Mouse (Mus musculus) urinary bladder, postnatal 36 days (tissue): ENCODE measurements around the gene Zfp46.

Experiments
- DNase-seq, 2 experiments: peaks; one replicate each; pipeline ENCODE4 v3.0.0; 2022; ENCODE audit warnings: low spot score in 2 of 2, mixed read lengths in 1 of 2

The Zfp46 gene

DNA sequence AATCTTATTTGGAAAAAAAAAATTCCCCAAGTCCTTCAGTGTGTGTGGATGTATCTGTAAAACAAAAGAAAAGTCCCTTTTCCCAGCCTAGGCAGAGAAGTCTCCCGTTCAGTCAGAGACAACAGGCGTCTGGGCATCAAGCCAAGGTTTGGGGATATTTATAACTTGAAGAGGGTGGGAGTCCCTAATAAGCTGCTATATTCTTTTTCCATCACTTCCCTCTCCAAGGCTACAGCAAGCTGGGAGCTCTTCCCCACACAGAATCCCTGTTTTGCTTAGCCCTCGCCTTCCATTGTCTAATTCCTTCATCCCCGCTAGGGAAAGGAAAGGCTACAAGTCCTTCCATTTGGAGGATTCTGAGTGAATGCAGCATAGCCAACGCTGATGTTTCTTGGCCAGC, at the start of gene Zfp46:
Gene Zfp46 (plus strand): TSS at position 229 of the 400 bp plus-strand sequence.
- DNase-seq = peak in 1 of 2 experiments; percentile 59

DNA sequence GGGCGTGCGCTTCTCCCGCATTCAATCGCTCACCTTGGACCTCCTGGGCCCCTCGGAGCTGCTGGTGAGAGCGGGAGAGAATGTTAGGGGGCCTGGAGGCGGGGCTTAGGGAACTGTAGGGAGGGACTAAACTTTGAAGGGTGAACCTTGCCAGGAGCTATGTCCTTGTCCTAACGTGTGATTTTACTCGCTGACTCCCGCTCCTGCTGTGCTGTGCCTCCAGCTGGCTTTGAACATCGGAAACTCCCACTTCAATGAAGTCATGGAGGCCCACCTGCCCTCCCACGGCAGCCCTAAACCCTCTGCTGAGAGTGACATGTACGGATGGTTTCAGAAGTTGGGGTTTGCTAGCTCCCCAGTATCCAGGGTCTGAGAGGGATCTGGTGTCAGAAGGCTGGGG, 45.8 kb upstream of the Zfp46 start:
- no peak for DNase-seq

DNA sequence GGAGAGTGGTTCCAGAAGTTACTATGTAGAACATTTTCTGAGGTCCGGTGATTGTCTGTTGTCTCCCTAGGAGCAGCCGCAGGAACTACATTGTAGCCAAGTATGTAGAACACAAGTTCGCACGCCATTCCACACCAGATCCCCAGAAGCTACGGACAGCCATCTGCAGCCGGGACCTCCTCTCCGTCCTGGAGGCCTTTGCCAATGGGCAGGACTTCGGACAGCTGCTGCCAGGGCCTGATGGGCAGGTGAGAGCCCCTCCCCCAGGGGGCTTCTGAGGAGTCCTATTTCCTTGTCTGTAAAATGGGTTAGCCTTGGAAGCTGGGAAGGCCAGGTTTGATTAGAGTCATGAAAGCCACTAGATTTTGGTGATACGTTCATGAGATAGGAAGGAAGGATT, 45.4 kb upstream of the Zfp46 start:
- no peak for DNase-seq

DNA sequence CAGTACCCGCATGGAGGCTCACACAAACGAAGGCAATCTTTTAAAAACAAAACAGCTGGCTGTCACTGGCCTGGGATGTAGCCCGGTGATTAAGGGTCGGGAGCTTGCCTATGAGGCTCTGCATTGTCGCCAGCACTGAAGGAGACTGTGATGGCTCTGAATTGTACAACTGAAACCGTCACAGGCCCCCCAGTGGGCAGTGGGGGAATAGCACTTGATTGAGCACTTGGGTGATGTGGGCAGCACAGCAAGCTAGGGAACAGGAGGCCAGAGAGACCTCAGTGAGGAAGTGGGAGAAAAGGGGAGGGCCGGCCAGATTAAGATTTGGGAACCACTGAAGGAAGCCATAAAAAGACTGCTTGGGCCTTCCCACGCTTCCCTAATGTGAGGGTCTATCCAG, 44.9 kb upstream of the Zfp46 start:
- peak; percentile 77 to 86 for DNase-seq

DNA sequence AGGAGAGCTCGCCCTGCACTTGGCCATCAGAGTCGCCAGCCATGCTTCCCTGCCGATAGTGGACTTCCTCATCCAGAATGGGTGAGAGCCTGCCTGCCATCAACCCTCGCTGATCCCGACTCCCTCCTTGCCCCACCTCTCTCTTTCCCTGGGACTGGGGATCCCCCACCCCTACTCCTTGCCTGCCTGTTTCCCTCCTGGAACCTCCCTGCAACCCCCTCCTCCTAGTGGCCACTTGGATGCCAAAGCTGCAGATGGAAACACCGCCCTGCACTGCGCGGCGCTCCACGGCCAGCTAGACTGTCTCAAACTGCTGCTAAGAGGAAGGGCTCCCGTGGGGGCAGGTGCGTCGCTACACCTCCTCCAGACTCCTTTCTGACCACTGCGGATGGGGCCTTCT, 44.4 kb upstream of the Zfp46 start:
- no peak for DNase-seq

DNA sequence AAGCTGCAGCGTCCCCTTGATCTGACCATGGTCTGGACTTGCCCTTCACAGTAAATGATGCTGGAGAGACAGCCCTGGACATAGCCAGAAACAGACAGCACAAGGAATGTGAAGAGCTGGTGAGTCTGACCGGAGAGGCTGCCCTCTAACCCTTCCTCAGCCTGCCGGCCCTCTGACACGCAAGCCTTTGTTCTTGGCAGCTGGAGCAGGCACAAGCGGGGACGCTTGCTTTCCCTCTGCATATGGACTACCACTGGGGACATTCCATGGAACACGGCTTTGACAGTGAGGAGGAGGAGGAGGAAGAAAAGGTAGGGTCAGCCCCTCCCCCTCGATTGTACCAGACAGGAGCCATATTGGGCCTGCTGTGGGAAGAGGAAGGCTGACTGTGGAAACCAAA, 43.5 kb upstream of the Zfp46 start:
- no peak for DNase-seq

DNA sequence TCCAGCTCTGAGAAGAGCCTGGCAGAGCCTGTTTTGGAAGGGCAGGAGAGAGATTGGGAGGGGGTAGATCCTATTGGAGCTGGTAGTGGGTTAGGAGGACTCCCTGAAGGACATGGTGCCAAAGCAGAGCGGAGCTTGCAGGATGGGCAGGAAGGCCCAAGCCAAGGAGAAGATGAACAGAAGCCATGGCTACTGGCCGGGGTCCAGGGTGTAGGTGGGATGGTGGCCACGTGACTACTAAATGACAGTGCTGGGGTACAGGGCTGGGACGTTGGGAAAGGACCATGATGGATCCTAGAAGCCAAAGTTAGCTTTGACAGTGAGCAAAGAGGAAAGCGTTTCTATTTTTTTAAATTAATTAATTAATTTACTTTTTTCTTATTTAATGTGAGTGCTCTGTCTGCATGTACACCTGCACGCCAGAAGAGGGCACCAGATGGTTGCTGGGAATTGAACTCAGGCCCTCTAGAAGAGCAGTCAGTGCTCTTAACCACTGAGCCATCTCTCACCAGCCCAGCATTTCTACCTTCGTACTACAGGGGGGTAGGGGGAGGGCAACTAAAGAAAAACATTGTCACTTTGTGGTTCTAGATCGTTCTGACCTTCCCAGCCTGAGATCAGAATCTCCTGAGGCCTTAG, 42.3 kb upstream of the Zfp46 start:
- DNase-seq = no peak

DNA sequence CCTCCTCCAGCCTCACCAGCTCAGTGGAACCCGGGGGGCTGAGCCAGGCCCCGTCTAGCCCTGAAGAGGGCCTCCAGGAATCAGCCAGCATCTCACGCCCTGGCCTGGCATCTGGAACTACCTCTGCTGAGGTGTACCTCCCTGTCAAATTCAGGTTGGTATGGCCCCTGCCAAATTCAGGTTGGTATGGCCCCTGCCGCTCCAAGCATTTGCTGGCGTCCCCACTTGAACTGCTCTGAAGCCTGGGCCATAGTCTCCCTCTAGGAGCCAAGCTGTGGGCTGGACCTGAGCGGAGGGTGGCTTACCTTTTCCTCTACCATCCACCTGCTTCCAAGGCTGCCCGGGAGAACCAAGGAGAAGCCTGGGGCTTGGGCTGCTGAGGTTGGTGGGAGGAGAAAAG, 41.8 kb upstream of the Zfp46 start:
- no peak for DNase-seq

DNA sequence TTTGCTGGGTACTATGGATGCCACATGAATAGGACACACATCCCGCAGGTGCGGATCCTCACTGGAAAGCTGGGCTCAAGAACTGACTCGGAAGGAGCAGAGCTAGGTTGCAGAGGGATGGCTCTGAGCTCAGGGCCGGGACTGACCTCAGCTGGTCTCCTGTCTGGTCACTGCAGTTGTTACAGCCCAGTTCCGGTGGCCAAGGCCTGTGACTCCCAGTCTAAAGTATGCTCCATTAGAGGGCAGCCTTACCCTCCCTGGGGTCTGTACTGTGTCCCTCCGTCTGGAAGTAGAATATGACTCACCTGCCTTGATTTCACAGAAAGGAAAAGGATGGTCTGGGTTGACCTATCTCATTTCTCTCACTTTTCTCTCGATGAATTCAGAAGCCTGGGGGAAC, 40.3 kb upstream of the Zfp46 start:
- DNase-seq = no peak

DNA sequence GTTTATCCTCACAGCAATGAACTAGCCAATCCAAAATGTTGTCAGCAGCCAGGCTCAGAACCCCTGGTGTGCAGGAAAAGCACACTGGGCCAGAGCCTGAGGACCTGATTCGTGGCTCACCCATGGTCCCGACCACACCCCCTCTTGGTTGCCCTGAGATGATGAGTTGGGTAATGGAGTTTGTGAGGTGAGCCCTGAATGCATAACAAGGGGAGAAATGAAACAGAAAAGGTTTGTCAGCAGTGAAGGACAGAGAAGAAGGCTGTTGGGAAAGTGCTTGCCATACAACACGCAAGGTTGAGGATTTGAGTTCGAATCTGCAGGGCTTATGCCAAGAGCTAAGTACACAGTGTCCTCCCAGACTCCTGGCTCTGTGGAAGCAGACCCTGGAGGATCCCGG, 38.8 kb upstream of the Zfp46 start:
- DNase-seq = no peak

DNA sequence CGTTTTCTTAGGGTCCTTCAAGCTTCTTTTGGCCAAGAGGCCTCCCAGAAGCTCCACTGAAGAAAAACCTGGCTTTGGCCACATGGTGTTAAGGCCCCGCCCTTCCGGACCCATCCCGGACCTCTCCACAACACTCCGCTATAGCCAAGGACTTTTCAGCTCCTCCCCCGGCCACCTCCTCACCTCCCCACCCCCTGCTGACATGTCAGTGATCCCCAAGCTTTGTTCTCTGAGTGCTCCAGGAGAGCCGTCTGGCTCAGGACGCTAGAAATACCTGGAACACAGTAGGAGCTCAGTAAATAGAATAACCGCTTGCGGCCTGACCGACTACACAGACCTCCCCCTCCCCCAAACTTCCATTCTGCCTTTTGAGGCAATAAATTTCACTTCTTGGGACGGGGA, 37.9 kb upstream of the Zfp46 start:
- no peak for DNase-seq

DNA sequence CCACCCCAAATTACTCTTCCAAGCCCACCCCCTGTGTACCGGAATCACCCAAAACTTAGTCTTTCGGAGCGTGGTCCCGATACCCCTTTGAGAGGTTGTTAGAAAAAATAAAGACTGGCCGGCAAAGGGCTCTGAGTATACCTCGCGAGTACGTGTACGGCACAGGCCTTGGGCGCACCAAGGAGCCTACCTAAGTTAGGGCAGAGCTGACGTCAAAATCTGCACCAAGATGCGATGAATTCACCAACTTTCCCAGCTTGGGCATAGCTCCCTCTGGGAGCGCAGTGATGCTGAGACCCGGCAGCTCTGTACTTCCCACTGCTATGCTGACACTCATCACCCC, 37.1 kb upstream of the Zfp46 start:
- DNase-seq = no peak

DNA sequence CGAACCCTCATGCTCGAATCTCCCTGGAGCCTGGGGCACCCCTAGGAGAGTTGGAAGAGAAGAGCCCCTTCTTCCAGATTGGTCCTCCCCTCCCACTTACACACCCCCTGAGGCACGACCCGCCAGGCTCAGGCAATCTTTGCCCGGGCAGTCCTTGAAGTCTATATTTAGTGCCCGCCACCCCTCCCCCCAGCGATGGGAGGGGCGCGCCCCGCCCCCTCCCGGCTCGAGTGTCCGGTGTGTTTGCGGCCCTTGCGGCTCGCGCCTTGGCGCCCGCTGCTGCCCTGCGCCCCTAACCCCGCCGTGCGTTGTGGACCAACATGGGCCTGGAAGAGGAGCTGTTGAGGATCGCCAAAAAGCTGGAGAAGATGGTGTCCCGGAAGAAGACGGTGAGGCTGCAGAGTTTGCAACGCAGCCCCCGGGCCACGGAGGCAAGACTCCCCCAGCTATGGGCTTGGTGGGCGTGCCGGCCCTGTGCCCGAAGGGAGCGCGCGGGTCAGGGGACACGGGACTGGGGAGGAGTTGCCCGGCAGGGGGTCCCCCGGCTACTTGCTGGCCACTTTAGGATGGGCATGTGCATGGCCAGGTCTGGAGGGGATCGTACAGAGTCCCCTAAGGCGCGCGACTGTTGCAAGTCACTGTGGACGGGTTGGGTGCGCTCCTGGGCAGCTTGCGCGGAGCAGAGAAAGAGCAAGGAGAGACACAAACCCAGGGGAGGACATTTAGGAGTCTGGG, 36.6 kb upstream of the Zfp46 start, which contains the start of gene Tcea3:
Gene Tcea3 (plus strand): TSS at position 1 of the 735 bp plus-strand sequence.
- no peak for DNase-seq

DNA sequence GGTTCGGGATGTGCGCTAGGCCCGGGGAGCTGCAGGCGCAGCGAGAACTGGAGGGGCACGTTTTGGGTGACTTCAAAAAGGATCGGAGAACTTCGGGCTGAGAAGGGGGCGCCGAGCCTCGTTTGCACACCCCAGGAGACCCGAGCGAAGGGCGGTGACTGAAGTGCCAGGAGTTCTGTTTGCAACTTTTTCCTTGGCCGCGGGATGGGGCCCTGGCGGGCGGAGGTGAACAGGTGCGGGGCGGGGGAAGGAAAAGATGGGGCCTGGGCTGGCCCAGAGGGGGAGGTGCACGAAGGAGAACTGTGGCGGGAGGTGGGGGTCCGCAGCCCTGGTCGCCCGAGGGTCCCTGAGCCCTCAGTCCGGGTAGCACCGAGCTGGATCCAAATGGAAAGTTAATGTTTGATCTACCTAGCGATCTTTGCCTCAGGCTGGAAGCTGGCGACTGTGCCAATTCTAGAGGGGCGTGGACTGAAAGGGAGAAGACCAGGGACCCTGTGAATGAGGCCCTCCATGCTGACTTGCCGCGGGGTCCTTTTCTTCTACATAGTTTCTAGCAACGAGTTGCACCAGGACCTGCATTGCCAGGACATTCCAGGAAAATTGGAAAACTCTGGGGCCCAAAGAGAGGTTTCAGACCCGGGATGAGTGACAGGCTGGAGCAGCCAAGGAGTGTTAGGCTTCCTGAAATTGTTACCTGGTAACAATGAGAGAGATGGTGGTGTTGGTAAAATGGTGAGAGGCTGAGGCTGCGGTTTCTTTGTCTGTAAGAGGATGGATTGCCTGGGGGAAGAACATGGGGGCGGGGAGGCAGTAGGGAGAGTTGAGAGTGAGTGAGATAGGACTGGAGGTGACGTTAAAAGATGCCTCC, 35.8 kb upstream of the Zfp46 start:
- no peak for DNase-seq

DNA sequence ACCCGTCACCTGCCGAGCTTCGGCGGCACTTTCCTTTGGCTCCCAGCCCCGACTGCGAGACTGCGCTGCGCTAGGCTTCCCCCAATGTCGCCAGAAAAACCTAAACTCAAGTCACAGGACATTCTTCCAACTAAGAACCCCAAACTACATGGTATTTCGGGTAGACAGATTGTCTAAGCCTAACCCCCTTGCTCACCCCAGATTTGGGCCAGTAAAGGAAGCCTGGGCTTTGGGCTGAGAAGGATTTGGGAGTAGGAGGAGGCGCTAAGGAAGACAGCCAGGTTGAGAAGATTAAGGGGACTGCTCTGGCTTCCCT, 35.2 kb upstream of the Zfp46 start:
- DNase-seq = no peak

DNA sequence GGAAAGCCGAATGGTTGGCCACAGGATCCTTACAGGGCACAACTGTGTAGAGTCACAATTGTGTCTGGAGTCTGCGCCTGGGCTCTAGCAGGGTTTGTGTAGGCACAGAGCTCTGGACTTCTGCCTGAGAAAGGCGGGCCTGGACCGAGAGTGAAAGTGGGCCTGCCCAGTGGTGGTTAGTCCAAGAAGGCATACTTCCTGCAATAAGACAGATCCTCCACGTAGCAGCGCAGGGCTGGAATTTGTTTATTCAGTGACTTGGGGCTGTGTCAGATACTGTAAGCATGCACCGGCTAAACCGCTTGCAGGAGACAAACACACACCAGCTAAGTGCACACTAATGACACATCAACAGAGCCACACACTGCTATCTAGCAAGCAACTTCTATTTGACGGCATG, 34.7 kb upstream of the Zfp46 start:
- peak; percentile 75 to 82 for DNase-seq

DNA sequence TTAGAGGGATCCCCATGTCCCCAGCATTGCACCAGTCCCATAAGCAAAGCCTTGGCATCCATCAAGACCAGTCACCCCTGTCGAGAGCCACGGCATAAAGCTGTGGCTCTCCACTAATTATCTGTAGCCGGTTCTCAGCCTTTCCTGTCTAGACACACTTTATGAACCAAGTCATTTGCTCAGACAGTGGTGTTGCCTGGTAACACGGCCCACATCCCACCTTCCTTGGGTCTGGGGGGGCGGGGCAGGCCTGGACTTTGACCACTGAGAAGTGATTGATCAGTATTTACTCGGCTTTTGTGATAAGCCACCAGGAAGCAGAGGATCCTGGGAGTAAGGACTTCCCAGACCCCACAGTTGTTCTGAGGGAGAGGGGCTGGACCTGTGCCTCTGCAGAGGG, 28.6 kb upstream of the Zfp46 start:
- DNase-seq = no peak

DNA sequence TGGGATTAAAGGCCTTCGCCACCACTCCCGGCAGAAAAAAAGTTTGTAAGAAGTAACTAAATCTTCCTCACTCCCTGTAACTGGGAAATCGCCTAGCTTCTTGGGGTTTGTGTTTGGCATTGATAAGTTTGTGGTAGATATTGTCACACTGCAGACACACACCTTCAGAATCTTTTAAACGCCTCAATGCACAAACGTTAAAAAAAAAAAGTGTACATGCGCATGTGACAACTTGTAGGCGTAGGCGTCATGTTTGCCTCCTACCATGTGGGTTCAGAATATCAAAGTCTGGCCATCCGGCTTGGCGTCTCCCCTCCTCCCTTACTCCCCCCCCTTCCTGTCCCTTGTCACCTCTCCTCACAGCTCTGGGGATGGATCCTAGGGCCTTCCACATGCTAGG, 27.8 kb upstream of the Zfp46 start:
- DNase-seq = no peak

DNA sequence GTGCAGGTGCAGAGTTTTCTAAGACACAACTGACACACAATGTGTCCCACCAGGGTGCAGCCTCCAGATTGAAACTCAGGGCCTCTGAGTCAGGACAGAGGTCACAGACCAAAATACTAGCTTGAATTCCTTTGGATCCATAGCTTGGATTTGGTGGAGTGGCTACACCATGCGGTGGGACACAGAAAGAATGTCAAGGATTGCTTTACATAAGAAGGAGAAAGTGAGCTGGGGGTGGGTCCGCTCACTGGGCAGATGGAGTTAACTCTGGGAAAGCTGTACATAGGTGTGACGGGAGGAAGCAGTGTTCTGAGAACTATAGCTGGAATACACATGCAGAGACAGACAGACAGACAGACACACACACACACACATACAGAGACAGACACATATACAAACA, 24.6 kb upstream of the Zfp46 start:
- DNase-seq = no peak

DNA sequence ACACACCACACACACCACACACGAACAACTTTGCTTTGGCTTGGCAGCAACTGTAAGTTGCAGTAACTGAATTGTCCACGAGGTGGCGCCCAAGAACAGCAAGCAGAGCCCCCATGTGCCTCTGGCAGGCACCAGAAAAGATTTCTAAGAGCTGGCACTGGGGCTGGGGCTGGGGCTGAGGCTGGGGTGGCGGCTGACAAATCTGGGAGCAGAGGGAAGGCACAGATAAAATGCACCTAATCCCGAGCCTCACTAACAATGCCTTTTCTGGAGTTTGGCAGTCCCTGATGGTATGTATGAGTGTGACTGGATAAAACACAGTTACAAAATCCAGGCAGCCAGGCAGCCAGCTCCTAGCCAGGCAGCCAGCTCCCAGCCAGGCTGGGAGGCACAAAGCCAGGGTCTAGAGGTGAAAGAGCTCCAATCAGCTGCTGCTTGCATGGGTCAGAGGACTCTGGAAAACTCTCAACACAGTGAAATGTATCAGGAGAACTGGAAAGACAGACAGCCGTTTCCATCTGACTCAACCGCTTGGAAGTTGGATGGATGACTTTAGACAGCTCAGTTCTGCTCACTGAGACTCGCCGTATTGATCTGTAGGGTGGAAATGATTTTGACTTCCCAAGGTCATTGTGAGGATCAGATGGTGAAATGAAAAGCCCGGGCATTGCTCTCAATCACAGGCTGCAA, 23.8 kb upstream of the Zfp46 start:
- DNase-seq = peak; percentile 61 to 76

DNA sequence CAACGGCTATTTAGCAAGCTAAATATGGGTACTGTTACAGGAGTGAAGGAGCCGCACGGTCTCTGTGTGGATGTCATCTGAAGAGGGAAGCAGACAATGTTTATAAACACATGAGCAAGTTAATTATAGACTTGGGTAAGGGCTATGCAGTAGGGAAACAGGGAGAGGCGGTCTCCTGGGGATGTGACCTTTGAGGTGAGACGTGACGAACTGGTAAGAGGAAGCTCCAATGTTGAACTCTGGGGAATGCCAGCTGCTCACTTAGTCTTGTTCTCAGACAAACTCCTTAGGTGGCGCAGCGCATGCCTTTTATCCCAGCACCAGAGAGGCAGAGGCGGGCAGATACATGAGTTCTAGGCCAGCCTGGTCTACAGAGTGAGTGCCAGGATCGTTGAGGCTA, 22.6 kb upstream of the Zfp46 start:
- DNase-seq = no peak

DNA sequence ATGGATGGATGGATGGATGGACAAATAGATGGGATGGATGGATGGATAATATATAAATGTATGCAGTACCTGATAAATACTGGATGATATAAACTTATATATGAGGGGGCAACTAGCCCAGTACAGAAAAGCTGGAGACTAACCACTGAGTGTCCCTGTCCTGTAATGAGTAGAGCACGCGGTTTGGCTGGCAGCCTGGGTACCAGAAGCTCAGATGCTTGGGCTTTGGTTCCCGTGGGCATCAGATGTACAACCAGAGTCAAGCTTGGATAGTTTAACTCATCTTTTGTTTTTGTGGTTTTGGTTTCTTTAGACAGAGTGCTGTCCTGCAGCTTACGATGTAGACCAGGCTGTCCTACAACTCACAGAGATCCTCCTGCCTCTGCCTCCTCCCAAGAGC, 20.9 kb upstream of the Zfp46 start:
- no peak for DNase-seq
